Mouse (Mus musculus) forebrain, embryonic 14.5 days (tissue): ENCODE data around the gene Utrn. TPM values are rescaled to one million over a fixed set of nuclear protein-coding genes. Genes with fewer than 3 reads are reported as not detected.

ENCODE experiments used
- ATAC-seq: fragments of 200-750 bp; cut with Nextera tagmentation; 2 replicates; pipeline ENCODE4 v1.8.0; 2017; ENCODE audit warnings: mild to moderate bottlenecking, moderate library complexity
- DNase-seq: peaks from one replicate; pipeline ENCODE4 v3.0.0-alpha.2; 2015; ENCODE audit warnings: low spot score
- H3K27ac ChIP-seq: fragments of 300-500 bp; sonication (generic); 2 replicates; pipeline ENCODE4 v1.5.1; 2014; ENCODE audit warnings: low read depth, mild to moderate bottlenecking, control low read depth, low read length, moderate library complexity
- H3K27me3 ChIP-seq: fragments of 300-500 bp; sonication (generic); replicated peaks from 2 replicates; pipeline ENCODE4 v1.6.1; 2014; ENCODE audit warnings: low read length, control low read depth, mixed read lengths; ENCODE audit not compliant: control insufficient read depth, insufficient read depth
- H3K36me3 ChIP-seq: fragments of 300-500 bp; sonication (generic); 2 replicates; pipeline ENCODE4 v1.6.1; 2014; ENCODE audit warnings: low read length, control low read depth; ENCODE audit not compliant: control insufficient read depth, insufficient read depth
- H3K4me1 ChIP-seq: fragments of 300-500 bp; sonication (generic); 2 replicates; pipeline ENCODE4 v1.6.1; 2014; ENCODE audit warnings: antibody characterized with exemption, low read length, control low read depth; ENCODE audit not compliant: control insufficient read depth, insufficient read depth
- H3K4me2 ChIP-seq: fragments of 300-500 bp; sonication (generic); 2 replicates; pipeline ENCODE4 v1.6.1; 2014; ENCODE audit warnings: mild to moderate bottlenecking, control low read depth, low read length
- H3K4me3 ChIP-seq: fragments of 300-500 bp; sonication (generic); 2 replicates; pipeline ENCODE4 v1.5.1; 2014; ENCODE audit warnings: low read depth, low read length, control low read depth
- H3K9ac ChIP-seq: fragments of 300-500 bp; sonication (generic); 2 replicates; pipeline ENCODE4 v1.6.1; 2014; ENCODE audit warnings: mild to moderate bottlenecking, low read length, control low read depth, moderate library complexity
- H3K9me3 ChIP-seq: fragments of 300-500 bp; sonication (generic); replicated peaks from 2 replicates; pipeline ENCODE4 v1.6.1; 2016; ENCODE audit warnings: low read length, control low read depth, mixed read lengths; ENCODE audit not compliant: control insufficient read depth
- WGBS: fragments of 180-500 bp; shearing (Covaris S2); extraction: QIAGEN DNeasy Blood & Tissue Kit; methylation state at CpG from one replicate; pipeline ENCODE4 v1.1.7; 2014; 5-methylcytosine and 5-hydroxymethylcytosine counted together
- polyA plus RNA-seq: library from polyadenylated mRNA; unstranded; fragments of >200 nt; fragmentation: Nextera tagmentation; extraction: Ambion mirVana; gene quantifications from 2 replicates; pipeline ENCODE4 v1.2.1, GENCODE M21; 2014

The Utrn gene
- polyA plus RNA-seq, 1 experiment from 2014 or later: 7.2 TPM

DNA sequence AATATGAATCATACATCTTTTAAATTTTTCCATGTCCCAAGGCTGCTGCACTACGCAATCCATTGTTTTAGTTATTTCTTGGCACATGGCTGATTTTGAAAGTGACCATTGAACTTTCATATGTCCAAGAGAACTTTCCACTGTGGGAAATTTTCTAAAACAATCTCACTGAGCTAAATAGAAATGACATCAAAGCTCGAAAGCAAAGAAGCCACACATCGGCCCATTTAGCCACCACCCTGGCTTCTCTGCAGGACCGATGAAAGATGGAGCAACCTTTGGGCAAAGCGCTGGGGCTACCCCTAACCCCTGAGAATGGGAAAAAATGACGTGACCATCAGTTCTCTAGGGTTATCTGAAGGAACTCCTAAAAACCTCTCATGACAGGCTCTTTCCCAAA, 52.6 kb downstream of the Utrn start:
- ATAC-seq (no peak), DNase-seq (no peak)
- WGBS: 92% methylated on average over 6 of the region's 6 CpGs
- no peak overlapping the region for H3K27ac ChIP-seq
- H3K36me3 ChIP-seq: no peaks in the 10 kb centered on the region
- H3K9ac ChIP-seq: no peak overlapping the region
- no peaks in the 10 kb centered on the region for H3K9me3 ChIP-seq
- peaks cover 8% of the 10 kb centered on the region for H3K4me1 ChIP-seq
- no peak overlapping the region for H3K4me3 ChIP-seq
- no peaks in the 10 kb centered on the region for H3K27me3 ChIP-seq
- no peak overlapping the region for H3K4me2 ChIP-seq

DNA sequence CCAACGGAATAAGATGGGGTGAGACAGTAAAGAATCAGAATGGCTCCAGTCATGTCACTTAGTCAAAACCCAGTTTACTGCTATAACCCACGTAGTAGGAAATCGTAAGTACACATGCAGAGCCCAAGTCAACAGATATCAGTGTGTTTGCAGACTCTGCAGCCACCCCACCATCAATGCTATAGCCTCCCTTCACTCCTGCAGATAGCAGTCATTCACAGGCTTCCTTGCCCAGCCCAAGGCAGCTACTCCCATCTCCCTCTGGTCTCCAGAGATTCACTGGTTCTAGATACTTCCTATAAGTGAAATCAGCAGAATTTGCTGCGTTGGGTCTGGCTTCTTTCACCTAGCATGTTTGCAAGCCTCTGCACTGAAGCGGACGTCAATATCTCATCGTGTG, 54.8 kb downstream of the Utrn start:
- H3K27me3 ChIP-seq: no peaks in the 10 kb centered on the region
- no peak overlapping the region for H3K4me2 ChIP-seq
- no peak for ATAC-seq
- peaks cover 8% of the 10 kb centered on the region for H3K4me1 ChIP-seq
- WGBS: 92% methylated on average over 7 of the region's 7 CpGs
- H3K4me3 ChIP-seq: no peak overlapping the region
- H3K27ac ChIP-seq: no peak overlapping the region
- no peak overlapping the region for H3K9ac ChIP-seq
- no peaks in the 10 kb centered on the region for H3K9me3 ChIP-seq
- no peak for DNase-seq
- H3K36me3 ChIP-seq: no peaks in the 10 kb centered on the region

DNA sequence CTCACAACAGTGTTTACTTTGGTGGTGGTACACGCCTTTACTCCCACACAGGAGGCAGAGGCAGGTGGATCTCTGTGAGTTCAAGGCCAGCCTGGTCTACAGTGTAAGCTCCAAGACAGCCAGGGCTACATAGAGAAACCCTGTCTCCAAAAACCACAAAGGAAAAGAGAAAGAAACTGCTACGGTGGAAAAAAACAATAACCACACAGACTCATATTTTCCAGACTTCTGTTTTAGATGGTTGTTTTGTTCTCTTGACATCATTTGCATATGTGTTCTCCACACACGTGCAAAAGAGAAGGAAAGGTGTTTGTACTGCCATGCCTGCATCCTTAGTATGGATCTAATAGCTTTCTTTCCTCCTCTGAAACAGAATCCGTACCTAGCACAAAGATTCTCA, 55.3 kb downstream of the Utrn start:
- ATAC-seq (no peak), DNase-seq (no peak)
- H3K9ac ChIP-seq: no peak overlapping the region
- WGBS: 81% methylated on average over 4 of the region's 4 CpGs
- H3K27ac ChIP-seq: no peak overlapping the region
- peaks cover 8% of the 10 kb centered on the region for H3K4me1 ChIP-seq
- no peaks in the 10 kb centered on the region for H3K27me3 ChIP-seq
- H3K4me2 ChIP-seq: no peak overlapping the region
- H3K4me3 ChIP-seq: no peak overlapping the region
- no peaks in the 10 kb centered on the region for H3K36me3 ChIP-seq
- H3K9me3 ChIP-seq: no peaks in the 10 kb centered on the region

DNA sequence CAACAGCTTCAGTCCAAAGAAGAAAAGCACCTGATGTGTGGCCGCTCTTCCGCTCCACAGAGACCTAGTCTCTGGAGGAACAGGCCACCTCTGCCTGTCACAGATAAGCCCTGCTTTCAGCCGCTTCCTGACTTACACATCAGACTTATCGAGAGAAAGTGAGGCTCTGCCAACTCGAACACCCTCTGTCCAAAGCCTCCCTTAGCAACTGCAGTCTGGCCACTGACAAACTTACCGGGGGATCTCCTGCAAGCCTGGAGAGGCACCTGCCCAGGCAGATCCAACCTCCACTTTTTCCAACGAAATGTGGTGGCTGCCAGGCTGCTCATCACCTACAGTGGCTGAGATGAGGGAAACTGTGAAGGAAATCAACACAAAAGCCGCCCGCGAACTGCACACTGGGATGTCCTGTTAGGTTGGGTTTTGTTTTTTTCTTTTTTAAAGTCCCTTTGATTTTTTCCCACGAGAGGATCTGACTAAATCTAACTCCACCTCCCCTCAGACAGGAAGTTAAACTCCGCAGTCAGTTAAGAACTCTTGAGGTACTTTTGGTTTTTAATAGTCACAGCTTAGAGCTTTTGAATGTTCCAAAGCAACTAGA, 55.9 kb downstream of the Utrn start:
- Histone ChIP-seq H3K4me1 (peaks cover 8% of the 10 kb centered on the region), H3K4me3 (no peak overlapping the region), H3K9ac (no peak overlapping the region), H3K4me2 (no peak overlapping the region), H3K27me3 (no peaks in the 10 kb centered on the region), H3K27ac (no peak overlapping the region), H3K9me3 (no peaks in the 10 kb centered on the region), H3K36me3 (no peaks in the 10 kb centered on the region)
- DNase-seq (no peak), ATAC-seq (no peak)
- WGBS: 75% methylated on average over 12 of the region's 12 CpGs

DNA sequence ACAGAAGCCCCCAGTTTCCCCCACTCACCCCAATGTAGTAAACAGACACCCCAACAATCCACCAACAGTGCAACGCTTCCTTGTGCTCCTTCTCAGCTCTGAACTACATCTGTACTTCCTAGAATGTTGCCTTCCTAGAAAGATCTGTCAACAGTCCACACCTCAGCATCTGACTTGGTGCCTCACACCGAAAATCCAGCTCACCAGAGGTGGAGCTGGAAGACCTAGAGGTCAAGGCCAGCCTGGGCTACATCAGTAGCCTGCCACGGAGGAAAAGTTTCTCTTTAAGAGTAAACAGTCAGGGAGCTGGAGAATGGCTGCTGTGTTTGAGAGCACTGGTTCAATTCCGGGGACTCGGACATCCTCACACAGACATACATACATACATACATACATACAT, 56.5 kb downstream of the Utrn start:
- Histone ChIP-seq H3K36me3 (no peaks in the 10 kb centered on the region), H3K9me3 (no peaks in the 10 kb centered on the region)
- ATAC-seq: no peak

DNA sequence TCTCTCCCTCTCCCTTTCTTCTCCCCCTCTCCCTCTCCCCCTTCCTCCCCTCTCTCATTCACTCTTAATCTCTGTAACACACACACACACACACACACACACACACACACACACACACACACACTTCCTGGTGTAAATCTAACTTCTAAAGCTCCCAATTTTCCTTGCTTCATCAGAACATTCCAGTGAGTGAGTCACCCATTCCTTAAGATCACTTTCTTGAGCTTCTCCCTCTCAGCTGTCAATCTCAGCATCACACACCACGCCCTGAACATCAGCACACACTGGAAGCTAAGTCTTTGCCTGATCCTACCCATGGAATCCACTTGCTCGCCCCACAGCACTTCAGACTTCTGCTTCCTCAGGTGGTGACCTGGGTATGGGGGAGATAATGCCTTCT, 58.3 kb downstream of the Utrn start:
- Histone ChIP-seq H3K4me2 (no peak overlapping the region), H3K27me3 (no peaks in the 10 kb centered on the region), H3K36me3 (no peaks in the 10 kb centered on the region), H3K9me3 (no peaks in the 10 kb centered on the region), H3K4me3 (no peak overlapping the region), H3K27ac (no peak overlapping the region), H3K9ac (no peak overlapping the region), H3K4me1 (no peaks in the 10 kb centered on the region)
- DNase-seq (no peak), ATAC-seq (no peak)
- 76% methylated on average over 2 of the region's 2 CpGs for WGBS

More for the DNA sequence above, 56.5 kb downstream of the Utrn start:
- Histone ChIP-seq H3K9ac (no peak overlapping the region), H3K27me3 (no peaks in the 10 kb centered on the region), H3K4me1 (peaks cover 8% of the 10 kb centered on the region), H3K4me3 (no peak overlapping the region), H3K4me2 (no peak overlapping the region), H3K27ac (no peak overlapping the region)
- no peak for DNase-seq
- 88% methylated on average over 5 of the region's 5 CpGs for WGBS

DNA sequence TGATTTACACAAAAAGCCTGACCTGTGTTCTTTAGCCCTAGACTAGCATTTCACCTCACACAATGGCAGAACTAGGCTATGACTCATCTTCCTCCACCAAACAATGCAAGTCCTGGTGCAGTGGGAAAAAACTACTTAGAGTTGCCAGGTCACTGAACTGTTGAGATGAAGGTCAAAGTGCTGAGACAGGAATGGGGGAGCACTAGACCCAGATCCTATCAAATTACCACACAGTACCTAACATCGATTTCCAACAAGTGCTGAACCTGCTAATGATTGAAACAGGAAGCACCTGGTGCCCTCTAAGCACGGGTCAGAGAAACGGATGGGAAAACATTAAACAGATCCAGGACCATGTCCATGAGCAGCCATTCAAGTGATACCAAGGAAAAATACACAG, 59.5 kb downstream of the Utrn start:
- H3K27me3 ChIP-seq: no peaks in the 10 kb centered on the region
- WGBS: 84% methylated on average over 3 of the region's 3 CpGs
- no peak overlapping the region for H3K9ac ChIP-seq
- ATAC-seq: no peak
- no peaks in the 10 kb centered on the region for H3K4me1 ChIP-seq
- no peak for DNase-seq
- H3K4me2 ChIP-seq: no peak overlapping the region
- no peak overlapping the region for H3K4me3 ChIP-seq
- H3K36me3 ChIP-seq: no peaks in the 10 kb centered on the region
- no peaks in the 10 kb centered on the region for H3K9me3 ChIP-seq
- H3K27ac ChIP-seq: no peak overlapping the region

DNA sequence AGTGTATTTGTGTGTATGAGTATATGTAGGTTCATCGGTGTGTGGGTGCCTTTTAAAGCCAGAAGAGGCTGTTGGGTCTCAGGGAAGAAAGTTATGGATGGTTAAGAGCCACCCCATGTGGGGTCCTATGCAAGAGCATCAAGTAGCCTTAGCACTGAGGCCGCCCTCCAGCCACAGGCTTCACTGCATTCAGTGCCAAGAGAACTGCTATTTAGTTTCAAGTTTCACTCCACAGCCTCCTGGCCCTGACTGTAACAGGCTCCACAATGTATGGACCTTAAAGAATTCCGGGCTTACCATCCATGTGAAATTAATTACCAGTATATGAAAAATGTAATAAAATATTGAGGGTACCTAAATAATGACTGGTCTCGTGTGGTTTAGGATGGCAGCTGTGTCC, 60.7 kb downstream of the Utrn start:
- DNase-seq (no peak), ATAC-seq (no peak)
- H3K9ac ChIP-seq: no peak overlapping the region
- H3K4me3 ChIP-seq: no peak overlapping the region
- no peaks in the 10 kb centered on the region for H3K4me1 ChIP-seq
- 90% methylated on average over 4 of the region's 4 CpGs for WGBS
- no peak overlapping the region for H3K27ac ChIP-seq
- H3K36me3 ChIP-seq: no peaks in the 10 kb centered on the region
- H3K9me3 ChIP-seq: no peaks in the 10 kb centered on the region
- H3K27me3 ChIP-seq: no peaks in the 10 kb centered on the region
- H3K4me2 ChIP-seq: no peak overlapping the region

DNA sequence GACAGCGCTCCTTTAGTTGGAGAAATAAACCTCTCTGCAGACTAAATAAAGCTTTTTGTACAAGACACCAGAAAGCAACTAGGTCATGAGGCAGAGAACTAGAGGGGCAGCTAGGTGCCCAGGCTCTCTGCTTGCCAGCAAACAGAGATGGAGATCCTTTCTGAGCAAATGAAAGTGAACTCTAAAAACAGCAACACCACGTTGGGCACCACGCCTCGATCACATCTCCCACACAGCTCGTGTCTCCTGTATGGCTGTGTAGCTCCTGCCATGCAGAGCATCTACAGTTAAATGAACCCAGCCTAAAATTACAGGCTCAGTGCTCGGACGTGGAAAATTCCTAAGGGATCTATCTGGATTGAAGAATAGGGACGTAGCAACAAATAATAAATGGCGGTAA, 61.5 kb downstream of the Utrn start:
- H3K27ac ChIP-seq: no peak overlapping the region
- no peak overlapping the region for H3K4me3 ChIP-seq
- no peak for DNase-seq
- 84% methylated on average over 9 of the region's 9 CpGs for WGBS
- no peaks in the 10 kb centered on the region for H3K9me3 ChIP-seq
- H3K27me3 ChIP-seq: no peaks in the 10 kb centered on the region
- no peaks in the 10 kb centered on the region for H3K4me1 ChIP-seq
- H3K36me3 ChIP-seq: no peaks in the 10 kb centered on the region
- no peak overlapping the region for H3K4me2 ChIP-seq
- no peak overlapping the region for H3K9ac ChIP-seq
- ATAC-seq: no peak
